12 mouse cellular contexts compared by ENCODE assay signal in genomic region chr17:47208886-47209585, GRCm38 (mm10).
"Had no signal": no experiment of that assay in that cellular context is flagged by ENCODE, and none has a peak within 500 bp of the region (broad histone marks: within the 10 kb centered on the region; RNA-seq: fewer than 3 reads in every experiment).

No protein-coding gene starts in this region.

- H3K4me1 ChIP-seq: neural tube, embryonic 13.5 days; stomach, embryonic 15.5 days had no signal

- H3K27me3 ChIP-seq: kidney, embryonic 15.5 days; limb, embryonic 13.5 days; neural tube, embryonic 13.5 days; stomach, embryonic 15.5 days had no signal

- H3K36me3 ChIP-seq: neural tube, embryonic 13.5 days; stomach, embryonic 15.5 days had no signal

- H3K9ac ChIP-seq: kidney, embryonic 15.5 days; limb, embryonic 13.5 days; liver, embryonic 14.5 days; neural tube, embryonic 13.5 days; stomach, embryonic 15.5 days had no signal

- DNase-seq: kidney, adult 2 months; kidney, postnatal 25 days; layer of hippocampus, adult 9-11 months; left cerebral cortex, postnatal 4 days; lung, adult 18-20 months; right cerebral cortex, postnatal 14 days; thymus, postnatal 36 days had no signal

- H3K4me2 ChIP-seq: kidney, embryonic 15.5 days; limb, embryonic 13.5 days; neural tube, embryonic 13.5 days; stomach, embryonic 15.5 days had no signal

- H3K27ac ChIP-seq: kidney, embryonic 15.5 days; limb, embryonic 13.5 days; liver, embryonic 14.5 days; neural tube, embryonic 13.5 days; stomach, embryonic 15.5 days had no signal

- H3K4me3 ChIP-seq: kidney, embryonic 15.5 days; limb, embryonic 13.5 days; neural tube, embryonic 13.5 days; stomach, embryonic 15.5 days had no signal

- H3K9me3 ChIP-seq: kidney, embryonic 15.5 days; limb, embryonic 13.5 days; neural tube, embryonic 13.5 days; stomach, embryonic 15.5 days had no signal
